Mouse (Mus musculus) CH12F3 (cell line): ENCODE measurements around the gene Mpc1.
"Not testable (repeated sequence)": the region's sequence is repeated elsewhere in the genome, so short reads cannot be mapped to it uniquely, and the experiment has no call there.

Experiments
- in situ Hi-C: fragments of 300-500 bp; cut with MboI; formaldehyde crosslinking; loops from 2 replicates; pipeline ENCODE4 v1.14.3; 2020; ENCODE audit warnings: low sequenced_read_pairs

The Mpc1 gene

DNA sequence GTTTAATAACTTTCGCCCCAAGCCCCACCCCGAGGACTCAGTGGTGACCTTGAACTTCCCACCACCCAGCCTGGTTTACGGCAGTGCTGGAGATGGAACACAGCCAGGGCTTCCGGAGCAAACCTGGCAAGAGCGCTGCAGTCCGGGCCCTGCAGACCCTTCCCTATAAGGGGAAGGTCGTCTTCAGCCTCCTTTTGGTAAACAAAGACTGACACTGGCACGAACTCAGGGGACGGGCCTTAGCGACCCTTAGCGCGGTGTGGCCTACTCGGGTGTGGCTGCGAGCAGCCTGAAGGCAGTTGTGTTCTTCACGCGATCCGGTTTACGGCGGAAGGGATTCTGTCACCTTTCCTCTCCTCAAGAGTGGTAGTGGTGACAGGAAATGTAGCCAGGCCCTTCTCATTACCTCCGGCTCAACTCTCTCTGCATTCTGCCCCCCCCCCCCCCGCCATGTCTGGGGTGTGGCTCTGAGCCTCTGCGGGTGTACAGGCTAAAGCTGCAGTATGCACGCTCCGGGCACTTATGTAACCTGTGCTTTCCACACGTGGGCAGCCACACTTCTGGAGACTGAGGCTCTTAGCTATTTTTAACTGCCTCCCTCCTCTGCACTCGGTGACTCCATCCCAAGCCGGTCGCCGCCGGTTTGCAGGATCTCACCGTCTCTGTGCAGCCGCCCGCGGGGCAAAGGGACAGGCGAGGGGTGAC lies at the start of gene Mpc1:
TSS of gene Mpc1 (plus strand) at position 84 of the 705 bp plus-strand sequence.
- in situ Hi-C loops = no loop called here

DNA sequence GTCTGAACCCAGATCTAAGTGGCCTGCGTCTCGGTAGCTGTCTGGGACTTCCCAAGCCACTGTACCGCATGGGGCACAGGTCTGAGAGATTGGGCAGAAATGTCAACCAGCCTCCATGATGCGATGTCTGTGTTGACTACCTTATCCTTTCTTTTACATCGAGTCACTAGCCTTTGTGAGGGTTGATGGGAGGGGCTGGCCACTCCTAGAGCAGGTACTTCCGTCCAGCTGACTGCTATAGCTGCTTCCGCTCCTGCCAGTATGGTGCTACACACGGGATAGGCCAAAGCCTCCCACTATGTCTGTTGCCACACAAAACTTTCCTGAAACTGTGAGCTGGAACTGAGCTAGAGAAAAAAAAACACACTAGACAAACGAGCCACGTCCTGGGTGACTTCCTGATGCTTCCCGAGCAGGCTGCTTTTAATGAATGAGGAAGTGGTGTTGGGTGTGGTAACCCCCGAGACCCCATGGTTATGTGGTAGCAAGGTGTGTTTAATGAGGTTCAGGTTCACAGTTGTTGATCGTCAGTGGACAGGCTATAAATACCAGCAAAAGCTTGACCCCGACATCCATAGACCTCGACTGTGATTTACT lies 49.0 kb upstream of the Mpc1 start:
- in situ Hi-C loops = no loop called here

GRCm38 (mm10) chr17:8234537-8234936 lies 48.2 kb upstream of the Mpc1 start:
- in situ Hi-C loops = no loop called here

- in situ Hi-C loops = no loop called here
Measured at GRCm38 (mm10) chr17:8235743-8236142, 47.0 kb upstream of the Mpc1 start, which contains the start of gene Ccr6. Gene Ccr6, plus strand, starts transcription at chr17:8236043.

- in situ Hi-C loops = no loop called here
Measured at GRCm38 (mm10) chr17:8238012-8238710, 44.5 kb upstream of the Mpc1 start.

DNA sequence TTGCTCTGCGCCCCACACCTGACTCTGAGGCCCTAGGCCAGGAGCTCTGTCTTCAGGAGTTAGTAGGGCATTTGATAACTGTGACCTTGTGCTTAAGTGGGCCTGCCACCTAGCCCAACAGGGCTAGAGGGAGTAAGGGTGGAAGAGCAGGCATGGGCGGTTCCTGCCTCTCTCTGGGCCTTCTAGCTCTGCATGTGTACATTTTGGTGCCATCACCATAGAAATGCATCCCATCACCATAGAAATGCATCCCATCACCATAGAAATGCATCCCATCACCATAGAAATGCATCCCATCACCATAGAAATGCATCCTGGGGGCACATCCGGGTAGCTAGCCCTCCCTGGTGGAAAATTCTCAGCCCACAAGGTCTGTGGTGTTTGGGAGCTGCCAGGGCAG lies 43.1 kb upstream of the Mpc1 start:
- in situ Hi-C loops = no loop called here

GRCm38 (mm10) chr17:8240517-8240916 lies 42.2 kb upstream of the Mpc1 start:
- in situ Hi-C loops = no loop called here

DNA sequence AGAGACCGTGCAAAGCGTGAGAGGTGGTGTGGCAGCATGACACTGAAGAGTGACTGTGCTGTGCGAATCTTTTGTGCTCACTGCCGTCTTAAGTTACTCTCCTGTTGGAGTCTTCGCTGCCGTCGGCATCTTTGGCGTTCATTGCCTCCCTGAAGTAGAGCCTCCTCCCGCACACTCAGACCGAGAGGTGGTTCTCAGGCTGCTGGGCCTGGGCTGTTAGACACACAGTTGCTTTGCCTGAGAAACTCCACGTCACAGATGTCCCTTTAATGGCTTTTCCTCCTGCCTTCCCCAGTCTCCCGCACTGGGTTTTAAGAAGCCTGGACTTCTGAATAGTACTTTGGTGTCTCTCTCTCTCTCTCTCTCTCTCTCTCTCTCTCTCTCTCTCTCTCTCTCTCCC lies 41.1 kb upstream of the Mpc1 start:
- in situ Hi-C loops = no loop called here

DNA sequence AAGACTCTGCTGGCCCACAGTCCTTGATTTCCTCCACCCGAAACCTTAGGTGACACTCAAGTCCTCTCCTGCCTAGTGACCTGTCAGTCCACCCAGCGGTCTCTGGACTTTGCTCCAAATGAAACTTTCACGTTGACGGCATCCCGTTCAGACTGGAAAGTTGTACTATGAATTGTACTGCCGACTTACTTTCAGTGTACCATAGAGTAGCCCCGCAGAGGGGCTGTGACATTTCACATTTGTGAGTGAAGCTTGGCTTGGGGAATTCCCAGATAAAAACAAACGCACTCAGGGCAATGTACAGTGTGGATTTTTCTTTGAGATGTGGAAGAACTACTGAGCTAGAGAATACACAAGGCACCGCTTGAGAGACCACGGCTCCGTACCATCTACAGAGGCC lies 40.5 kb upstream of the Mpc1 start:
- in situ Hi-C loops = no loop called here

DNA sequence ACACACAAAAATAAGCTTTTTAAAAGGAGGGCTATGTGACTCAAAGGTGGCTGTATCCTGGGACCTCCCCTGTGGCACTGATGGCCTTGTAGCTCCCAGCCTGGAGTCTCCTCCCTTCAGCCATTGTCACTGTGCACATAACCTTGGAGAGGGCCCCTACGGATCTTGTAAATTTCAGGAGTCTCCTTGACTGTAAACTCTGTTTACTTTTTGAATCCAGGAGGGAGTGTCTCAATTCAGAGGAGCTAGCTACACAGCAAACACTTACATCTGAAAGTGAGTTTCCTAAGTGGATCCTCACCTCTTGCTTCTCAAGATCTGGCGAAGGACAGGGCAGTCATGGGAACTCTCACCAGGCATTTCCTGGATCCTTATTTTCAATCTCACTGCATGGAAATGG lies 38.6 kb upstream of the Mpc1 start:
- in situ Hi-C loops = no loop called here

DNA sequence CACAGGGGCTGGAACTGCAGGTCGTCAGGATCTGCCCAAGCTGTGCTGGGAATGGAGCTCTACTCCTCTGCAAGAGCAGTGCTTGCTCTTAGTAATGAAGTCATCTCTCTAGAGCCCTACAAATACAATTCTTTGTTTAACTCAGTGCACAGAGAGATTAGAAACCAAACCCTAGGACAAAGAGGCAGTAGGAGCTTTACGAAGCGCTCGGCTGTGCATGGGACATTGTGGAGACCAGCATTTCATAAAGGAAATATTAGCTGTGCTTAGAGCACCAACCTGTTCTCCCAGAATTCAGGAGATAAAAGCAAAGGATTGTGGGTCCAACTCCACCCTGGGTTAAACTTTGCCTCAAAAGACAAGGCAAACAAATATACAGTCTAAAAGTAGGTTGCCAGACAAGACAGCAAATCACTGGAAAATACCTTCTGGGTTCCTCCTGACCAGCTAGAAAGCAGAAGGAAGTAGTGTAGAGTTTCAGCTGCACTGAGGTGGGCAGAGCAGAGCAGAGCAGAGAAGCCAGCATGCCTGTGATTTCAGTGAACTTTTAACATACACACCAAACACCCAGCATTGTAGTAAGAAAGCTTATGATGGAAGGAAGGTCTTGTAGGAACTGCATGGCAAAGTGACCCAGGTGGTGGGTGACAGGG lies 36.5 kb upstream of the Mpc1 start:
- in situ Hi-C loops = no loop called here

DNA sequence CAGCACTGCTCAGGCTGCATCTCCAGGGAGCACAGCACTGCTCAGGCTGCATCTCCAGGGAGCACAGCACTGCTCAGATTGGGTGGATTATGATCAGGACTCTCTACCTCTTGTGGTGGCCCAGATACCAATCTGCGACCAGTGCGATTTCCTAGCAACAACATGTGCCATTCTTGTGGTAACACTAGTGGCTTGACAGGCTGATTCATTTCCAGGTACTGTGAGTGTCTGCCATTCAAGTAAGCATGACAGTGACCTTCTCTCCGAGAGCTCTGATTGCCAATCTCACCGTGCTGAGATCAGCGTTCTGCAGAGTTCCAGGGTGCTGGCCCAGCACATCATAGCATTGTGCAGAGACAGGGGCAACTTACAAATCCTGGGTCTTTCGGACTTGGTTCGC lies 31.0 kb upstream of the Mpc1 start:
- in situ Hi-C loops = no loop called here

DNA sequence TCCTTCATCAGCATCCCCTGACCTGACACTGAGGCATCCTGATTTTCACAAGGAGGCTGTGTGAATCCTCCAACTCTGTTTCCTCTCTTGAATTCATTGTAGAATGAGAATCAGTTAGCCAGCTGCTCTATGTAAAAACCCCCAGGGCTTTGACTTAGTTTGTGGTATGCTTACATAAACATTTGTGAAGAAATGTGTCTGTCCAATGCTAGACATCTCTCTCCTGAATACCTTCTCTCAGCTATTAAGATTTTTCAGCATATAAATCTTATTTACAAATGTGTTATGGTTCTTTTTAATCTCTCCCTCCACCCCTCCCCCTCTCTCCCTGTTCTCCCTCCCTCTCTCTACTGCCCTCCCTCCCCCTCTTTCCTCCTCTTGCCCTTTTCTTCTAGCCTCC lies 28.4 kb upstream of the Mpc1 start:
- in situ Hi-C loops = no loop called here

GRCm38 (mm10) chr17:8254914-8255313 lies 27.8 kb upstream of the Mpc1 start:
- in situ Hi-C loops = no loop called here

GRCm38 (mm10) chr17:8255583-8255982 lies 27.1 kb upstream of the Mpc1 start:
- in situ Hi-C loops = no loop called here

GRCm38 (mm10) chr17:8256982-8257381 lies 25.7 kb upstream of the Mpc1 start:
- in situ Hi-C loops = no loop called here

GRCm38 (mm10) chr17:8264638-8265037 lies 18.1 kb upstream of the Mpc1 start:
- in situ Hi-C loops = not testable (repeated sequence)

GRCm38 (mm10) chr17:8272054-8272749 lies 10.5 kb upstream of the Mpc1 start:
- in situ Hi-C loops = no loop called here

GRCm38 (mm10) chr17:8272951-8273350 lies 9.8 kb upstream of the Mpc1 start:
- in situ Hi-C loops = no loop called here

DNA sequence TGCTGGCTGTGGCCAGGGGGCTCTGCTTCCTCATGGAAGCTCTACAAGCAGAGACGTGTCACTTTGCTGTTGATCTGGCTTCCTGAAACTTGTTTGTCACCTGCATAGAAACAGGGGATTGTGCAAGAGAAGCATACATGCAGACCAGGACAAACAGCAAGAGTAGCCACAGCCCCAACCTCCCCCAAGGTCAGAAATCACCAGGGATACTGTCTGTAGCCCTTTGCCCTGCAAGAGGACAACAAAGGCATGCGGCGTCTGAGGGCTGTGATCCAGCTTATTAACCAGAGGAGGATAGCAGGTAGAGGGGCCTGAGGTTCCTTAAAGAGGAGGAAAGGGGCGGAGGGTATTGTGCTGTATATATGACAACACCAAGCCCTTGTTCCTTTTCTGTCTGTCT lies 6.6 kb upstream of the Mpc1 start:
- in situ Hi-C loops = no loop called here

DNA sequence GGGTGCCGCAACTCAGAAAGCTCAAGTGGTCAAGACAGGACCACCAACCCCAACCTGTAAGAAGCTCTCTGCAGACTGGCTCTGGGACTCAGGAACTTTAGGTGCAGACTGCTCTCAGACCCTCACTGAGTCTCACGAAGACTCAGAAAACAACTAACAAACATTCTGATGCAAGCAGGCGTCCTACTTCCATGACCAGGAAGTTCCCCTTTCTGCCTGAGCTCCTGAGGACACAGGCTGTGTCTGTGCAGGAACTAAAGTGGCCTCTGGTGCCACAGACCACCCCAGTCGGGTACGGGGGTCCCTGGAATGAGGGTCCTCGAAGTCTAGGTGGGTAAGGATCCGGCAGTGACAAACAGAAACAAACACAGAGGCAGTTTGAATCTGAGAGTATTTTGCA lies 6.0 kb upstream of the Mpc1 start:
- in situ Hi-C loops = no loop called here
